Mouse (Mus musculus) midbrain, postnatal 0 days (tissue): ENCODE results near the gene Diaph3. TPM values are rescaled to one million over a fixed set of nuclear protein-coding genes. Genes with fewer than 3 reads are reported as not detected.

ENCODE experiments used
- ATAC-seq: fragments of 200-750 bp; cut with Nextera tagmentation; 2 replicates; pipeline ENCODE4 v1.8.0; 2017; ENCODE audit warnings: moderate number of reproducible peaks, mild to moderate bottlenecking, moderate TSS enrichment, moderate library complexity; ENCODE audit not compliant: low FRiP score
- DNase-seq: peaks from one replicate; pipeline ENCODE4 v3.0.0-alpha.2; 2015; ENCODE audit warnings: low spot score
- H3K27ac ChIP-seq: fragments of 300-500 bp; sonication (generic); 2 replicates; pipeline ENCODE4 v1.5.1; 2014; ENCODE audit warnings: low read depth, mild to moderate bottlenecking, low read length, mixed read lengths
- H3K27me3 ChIP-seq: fragments of 300-500 bp; sonication (generic); 2 replicates; pipeline ENCODE4 v1.6.1; 2014; ENCODE audit warnings: low read length, control low read depth, mixed read lengths; ENCODE audit not compliant: insufficient read depth
- H3K36me3 ChIP-seq: fragments of 300-500 bp; sonication (generic); 2 replicates; pipeline ENCODE4 v1.6.1; 2014; ENCODE audit warnings: low read length, control low read depth, mixed read lengths; ENCODE audit not compliant: insufficient read depth
- H3K4me1 ChIP-seq: fragments of 300-500 bp; sonication (generic); 2 replicates; pipeline ENCODE4 v1.6.1; 2014; ENCODE audit warnings: mild to moderate bottlenecking, control low read depth, antibody characterized with exemption, low read length, mixed read lengths; ENCODE audit not compliant: insufficient read depth
- H3K4me2 ChIP-seq: fragments of 300-500 bp; sonication (generic); 2 replicates; pipeline ENCODE4 v1.6.1; 2014; ENCODE audit warnings: low read depth, mild to moderate bottlenecking, low read length, mixed read lengths; ENCODE audit not compliant: poor library complexity, severe bottlenecking
- H3K4me3 ChIP-seq: fragments of 300-500 bp; sonication (generic); 2 replicates; pipeline ENCODE4 v1.5.1; 2014; ENCODE audit warnings: low read depth, mild to moderate bottlenecking, low read length, moderate library complexity
- H3K9ac ChIP-seq: fragments of 300-500 bp; sonication (generic); replicated peaks from 2 replicates; pipeline ENCODE4 v1.6.1; 2014; ENCODE audit warnings: mild to moderate bottlenecking, low read length, moderate library complexity, mixed read lengths; ENCODE audit not compliant: poor library complexity, severe bottlenecking
- H3K9me3 ChIP-seq: fragments of 300-500 bp; sonication (generic); 2 replicates; pipeline ENCODE4 v1.6.1; 2016; ENCODE audit warnings: low read length, control low read depth
- CTCF ChIP-seq: IDR thresholded peaks from 2 replicates; pipeline ENCODE4 v1.5.1; 2016; ENCODE audit warnings: antibody characterized with exemption, mild to moderate bottlenecking
- WGBS: fragments of 180-500 bp; shearing (Covaris S2); extraction: QIAGEN DNeasy Blood & Tissue Kit; methylation state at CpG from one replicate; pipeline ENCODE4 v1.1.7; 2014; 5-methylcytosine and 5-hydroxymethylcytosine counted together
- polyA plus RNA-seq: library from polyadenylated mRNA; unstranded; fragments of >200 nt; fragmentation: Nextera tagmentation; extraction: Ambion mirVana; gene quantifications from 2 replicates; pipeline ENCODE4 v1.2.1, GENCODE M21; 2015
- total RNA-seq: library from RNA; depleted of rRNA; stranded (reverse); fragments of >200 nt; gene quantifications from 2 replicates; pipeline ENCODE4 v1.2.3, GENCODE M21; 2014

Diaph3 gene
- total and polyA plus RNA-seq, 2 experiments from 2014 or later = 1.9 to 2.5 TPM

- no peaks in the 10 kb centered on the region for H3K9me3 ChIP-seq
- no peak overlapping the region for H3K9ac ChIP-seq
- WGBS = 87% methylated on average over 3 of the region's 3 CpGs
- peak; percentile 14 for DNase-seq
- no peaks in the 10 kb centered on the region for H3K36me3 ChIP-seq
- no peaks in the 10 kb centered on the region for H3K4me1 ChIP-seq
- no peak for ATAC-seq
- H3K27ac ChIP-seq = no peak overlapping the region
- H3K4me2 ChIP-seq = no peak overlapping the region
- H3K4me3 ChIP-seq = no peak overlapping the region
- no peak for TF ChIP-seq CTCF
- no peaks in the 10 kb centered on the region for H3K27me3 ChIP-seq
Measured at GRCm38 (mm10) chr14:87019687-87020086, 121.3 kb downstream of the Diaph3 start.

GRCm38 (mm10) chr14:86997318-86997717 is 143.7 kb downstream of the Diaph3 start:
- ATAC-seq (no peak), DNase-seq (no peak)
- Histone ChIP-seq H3K27me3 (no peaks in the 10 kb centered on the region), H3K9ac (no peak overlapping the region), H3K36me3 (no peaks in the 10 kb centered on the region), H3K4me3 (no peak overlapping the region), H3K4me1 (no peaks in the 10 kb centered on the region), H3K27ac (no peak overlapping the region), H3K4me2 (no peak overlapping the region), H3K9me3 (no peaks in the 10 kb centered on the region)
- WGBS = 65% methylated on average over 4 of the region's 4 CpGs
- TF ChIP-seq CTCF = no peak

- 63% methylated on average over 1 of the region's 1 CpGs for WGBS
- Histone ChIP-seq H3K36me3 (no peaks in the 10 kb centered on the region), H3K4me1 (no peaks in the 10 kb centered on the region), H3K9ac (no peak overlapping the region), H3K9me3 (no peaks in the 10 kb centered on the region), H3K27me3 (no peaks in the 10 kb centered on the region), H3K4me2 (no peak overlapping the region), H3K4me3 (no peak overlapping the region), H3K27ac (no peak overlapping the region)
- no peak for TF ChIP-seq CTCF
- DNase-seq (no peak), ATAC-seq (no peak)
Measured at GRCm38 (mm10) chr14:86951169-86951568, 189.9 kb downstream of the Diaph3 start.

GRCm38 (mm10) chr14:86937953-86938352 is 203.1 kb downstream of the Diaph3 start:
- 85% methylated on average over 2 of the region's 2 CpGs for WGBS
- DNase-seq = no peak

GRCm38 (mm10) chr14:86936424-86936823 is 204.6 kb downstream of the Diaph3 start:
- Histone ChIP-seq H3K27me3 (no peaks in the 10 kb centered on the region), H3K4me1 (no peaks in the 10 kb centered on the region), H3K27ac (no peak overlapping the region), H3K9me3 (no peaks in the 10 kb centered on the region), H3K9ac (no peak overlapping the region), H3K4me2 (no peak overlapping the region), H3K36me3 (no peaks in the 10 kb centered on the region), H3K4me3 (no peak overlapping the region)
- TF ChIP-seq CTCF = no peak
- DNase-seq (no peak), ATAC-seq (no peak)
- 74% methylated on average over 3 of the region's 3 CpGs for WGBS

More at GRCm38 (mm10) chr14:86937953-86938352, 203.1 kb downstream of the Diaph3 start:
- TF ChIP-seq CTCF = no peak
- Histone ChIP-seq H3K27me3 (no peaks in the 10 kb centered on the region), H3K4me2 (no peak overlapping the region), H3K4me3 (no peak overlapping the region), H3K36me3 (no peaks in the 10 kb centered on the region), H3K9ac (no peak overlapping the region), H3K27ac (no peak overlapping the region), H3K9me3 (no peaks in the 10 kb centered on the region), H3K4me1 (no peaks in the 10 kb centered on the region)
- ATAC-seq = no peak

DNA sequence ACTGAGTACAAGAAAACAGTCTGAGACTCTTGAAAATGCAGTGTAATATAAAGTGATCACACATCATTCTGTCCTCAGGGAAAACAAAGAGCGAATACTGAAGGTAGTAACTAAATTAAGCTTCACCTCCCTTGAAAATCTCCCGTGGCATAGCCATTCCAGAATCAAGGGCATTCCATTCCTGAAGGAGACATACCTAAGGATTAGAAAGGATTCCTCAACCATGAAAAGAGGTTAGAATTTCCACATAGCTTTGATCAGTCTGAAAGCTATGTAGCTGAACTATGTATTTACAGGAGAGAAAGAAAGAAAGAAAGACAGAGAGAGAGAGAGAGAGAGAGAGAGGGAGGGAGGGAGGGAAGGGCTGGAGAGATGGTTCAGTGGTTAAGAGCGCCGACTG is 210.3 kb downstream of the Diaph3 start:
- H3K36me3 ChIP-seq = no peaks in the 10 kb centered on the region
- no peak overlapping the region for H3K27ac ChIP-seq
- H3K4me3 ChIP-seq = no peak overlapping the region
- no peaks in the 10 kb centered on the region for H3K9me3 ChIP-seq
- H3K27me3 ChIP-seq = no peaks in the 10 kb centered on the region
- no peak overlapping the region for H3K4me2 ChIP-seq
- no peak for TF ChIP-seq CTCF
- DNase-seq = no peak
- no peak overlapping the region for H3K9ac ChIP-seq
- 75% methylated on average over 4 of the region's 4 CpGs for WGBS
- ATAC-seq = no peak
- H3K4me1 ChIP-seq = no peaks in the 10 kb centered on the region
